Mouse (Mus musculus): Measurements from ENCODE around the gene Per3.

DNA sequence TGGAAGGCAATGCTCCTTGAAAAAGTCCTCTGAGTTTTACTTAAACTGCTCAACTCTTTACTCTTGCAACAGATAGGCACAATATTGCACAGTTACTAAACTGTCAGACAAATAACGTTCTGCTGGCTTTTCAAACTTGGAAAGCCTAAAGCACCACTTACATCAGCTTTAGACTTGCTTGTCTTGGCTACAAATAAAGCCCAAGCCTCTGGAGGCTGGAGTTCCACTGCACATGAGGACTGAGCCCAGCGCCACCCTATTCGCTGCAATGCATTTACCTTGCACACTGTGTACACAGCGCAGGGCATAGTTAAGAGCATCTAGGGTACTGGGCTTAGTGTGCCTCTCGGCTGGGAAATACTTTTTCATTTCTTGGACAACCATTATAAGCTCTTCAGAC is 1.2 kb downstream of the Per3 start:
- TF ChIP-seq CTCF (IDR thresholded peaks at IDR 0.05; ENCODE audit: insufficient read depth, low read depth, low read length) (no peak), POLR2A (IDR thresholded peaks at IDR 0.05; ENCODE audit: insufficient read depth, low read depth, low read length) (no peak)

Data from olfactory bulb, adult 2 months (tissue).